Mouse (Mus musculus): Measurements from ENCODE around the gene Prkce.

DNA sequence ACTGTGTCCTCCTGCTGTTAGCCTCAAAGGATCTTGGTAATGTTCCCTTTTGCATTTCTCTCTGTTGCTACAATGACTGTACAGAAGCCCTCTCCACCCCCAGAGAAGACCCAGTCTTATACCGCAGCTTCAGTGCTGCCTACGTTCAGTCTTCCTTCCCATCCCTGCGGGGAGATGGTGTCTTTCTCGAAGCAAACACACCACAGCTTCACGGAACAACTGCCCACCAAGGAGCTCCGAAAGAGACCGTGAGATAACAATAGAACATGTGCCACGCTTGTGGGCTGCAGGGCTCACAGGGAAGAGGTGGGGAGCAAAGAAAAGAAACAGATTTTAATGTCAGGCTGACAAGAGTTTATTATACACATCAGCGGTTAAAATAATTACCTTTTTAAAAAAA, 46.7 kb downstream of the Prkce start:
- TF ChIP-seq CTCF (IDR thresholded peaks at IDR 0.05; ENCODE audit: extremely low read depth, insufficient read length, insufficient replicate concordance, low read depth, low read length) (no peak), POLR2A (IDR thresholded peaks at IDR 0.05; ENCODE audit: low read depth, low read length) (no peak)

Data from small intestine, adult 2 months (tissue).